Mouse (Mus musculus) liver, adult (tissue): ENCODE data around the gene Rab7b.

Experiments used
- GATA4 ChIP-seq: IDR thresholded peaks from 2 replicates; pipeline ENCODE4 v1.6.1; 2014; ENCODE audit warnings: mild to moderate bottlenecking, low read length; ENCODE audit not compliant: insufficient replicate concordance

The Rab7b gene

GRCm38 (mm10) chr1:131764581-131765338 lies 76.3 kb downstream of the Rab7b start:
- no peak for TF ChIP-seq GATA4
